Mouse (Mus musculus) heart, embryonic 13.5 days (tissue): ENCODE measurements around the gene Sod2. TPM values are rescaled to one million over a fixed set of nuclear protein-coding genes. Genes with fewer than 3 reads are reported as not detected.
"Not testable (repeated sequence)": the region's sequence is repeated elsewhere in the genome, so short reads cannot be mapped to it uniquely, and the experiment has no call there.

Source experiments
- ATAC-seq: fragments of 200-750 bp; cut with Nextera tagmentation; 2 replicates; pipeline ENCODE4 v1.8.0; 2017; ENCODE audit warnings: moderate TSS enrichment; ENCODE audit not compliant: insufficient number of reproducible peaks, low FRiP score, low TSS enrichment; ENCODE audit errors: extremely low read depth
- H3K27ac ChIP-seq: fragments of 300-500 bp; sonication (generic); replicated peaks from 2 replicates; pipeline ENCODE4 v1.5.1; 2015; ENCODE audit warnings: moderate library complexity, mild to moderate bottlenecking, inconsistent platforms
- H3K27me3 ChIP-seq: fragments of 300-500 bp; sonication (generic); replicated peaks from 2 replicates; pipeline ENCODE4 v1.6.1; 2015; ENCODE audit warnings: mild to moderate bottlenecking, inconsistent platforms
- H3K36me3 ChIP-seq: fragments of 300-500 bp; sonication (generic); 2 replicates; pipeline ENCODE4 v1.6.1; 2015; ENCODE audit warnings: mild to moderate bottlenecking, inconsistent platforms
- H3K4me1 ChIP-seq: fragments of 300-500 bp; sonication (generic); 2 replicates; pipeline ENCODE4 v1.6.1; 2015; ENCODE audit warnings: inconsistent platforms
- H3K4me2 ChIP-seq: fragments of 300-500 bp; sonication (generic); 2 replicates; pipeline ENCODE4 v1.6.1; 2015; ENCODE audit warnings: inconsistent platforms, mild to moderate bottlenecking, moderate library complexity
- H3K4me3 ChIP-seq: fragments of 300-500 bp; sonication (generic); 2 replicates; pipeline ENCODE4 v1.5.1; 2015; ENCODE audit warnings: moderate library complexity, mild to moderate bottlenecking, inconsistent platforms
- H3K9ac ChIP-seq: fragments of 300-500 bp; sonication (generic); 2 replicates; pipeline ENCODE4 v1.6.1; 2015; ENCODE audit warnings: inconsistent platforms, mild to moderate bottlenecking, moderate library complexity
- H3K9me3 ChIP-seq: fragments of 300-500 bp; sonication (generic); 2 replicates; pipeline ENCODE4 v1.6.1; 2016; ENCODE audit warnings: inconsistent platforms
- WGBS: fragments of 180-500 bp; shearing (Covaris S2); methylation state at CpG from one replicate; pipeline ENCODE4 v1.1.7; 2015; ENCODE audit warnings: mixed read lengths; 5-methylcytosine and 5-hydroxymethylcytosine counted together
- polyA plus RNA-seq: library from polyadenylated mRNA; unstranded; fragments of >200 nt; fragmentation: Nextera tagmentation; extraction: Ambion mirVana; gene quantifications from 2 replicates; pipeline ENCODE4 v1.2.1, GENCODE M21; 2015

The Sod2 gene
- polyA plus RNA-seq, result 305 and 354 TPM in 2 replicates

- ATAC-seq, H3K9me3 ChIP-seq, H3K27me3 ChIP-seq: not testable (repeated sequence)
- peak within 1 kb of the TSS; percentile 80 for H3K9ac ChIP-seq
- peak within 1 kb of the TSS; percentile 90 for H3K4me2 ChIP-seq
- peak within 1 kb of the TSS; percentile 95 for H3K4me3 ChIP-seq
- peaks cover 21% of the 10 kb centered on the region for H3K4me1 ChIP-seq
- H3K36me3 ChIP-seq, result peaks cover 13% of the 10 kb centered on the region
- peak within 1 kb of the TSS; percentile 85 for H3K27ac ChIP-seq
- 85% methylated on average over 2 of the region's 2 CpGs for WGBS
Measured at GRCm38 (mm10) chr17:13006546-13006945, at the start of gene Sod2. Sod2 (plus strand) TSS chr17:13006846.

DNA sequence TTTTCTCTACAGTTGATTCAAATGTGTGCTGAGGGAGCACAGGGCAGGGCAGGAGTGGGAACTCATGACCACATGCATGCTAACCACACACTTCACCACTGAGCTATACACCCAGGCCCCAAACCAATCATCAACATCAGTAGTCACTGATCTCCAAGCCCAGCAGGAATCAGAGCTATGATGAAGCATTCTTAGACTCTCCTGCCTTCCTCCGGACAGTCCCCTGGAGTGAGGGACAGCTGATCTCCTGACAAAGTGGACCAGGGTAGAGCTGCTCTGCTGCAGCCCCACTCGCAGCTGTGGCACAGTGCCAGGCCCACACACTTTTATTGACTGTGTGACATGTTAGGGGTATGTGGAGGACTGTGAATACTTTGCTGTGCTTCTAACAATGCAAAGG, 47.3 kb upstream of the Sod2 start:
- not testable (repeated sequence) for H3K4me1 ChIP-seq, H3K9me3 ChIP-seq, H3K27ac ChIP-seq, ATAC-seq, H3K27me3 ChIP-seq, H3K4me3 ChIP-seq, H3K9ac ChIP-seq
- Histone ChIP-seq H3K36me3 (peaks cover 14% of the 10 kb centered on the region), H3K4me2 (peak overlapping the region; percentile 35)
- 22% methylated on average over 1 of the region's 2 CpGs for WGBS

GRCm38 (mm10) chr17:12960331-12960873, 46.2 kb upstream of the Sod2 start, which contains the start of gene Acat2:
Acat2 (minus strand) TSS chr17:12960747.
- Histone ChIP-seq H3K36me3 (peaks cover 20% of the 10 kb centered on the region), H3K9me3 (no peaks in the 10 kb centered on the region), H3K4me1 (peaks cover 6% of the 10 kb centered on the region), H3K27ac (peak within 1 kb of the TSS; percentile 79), H3K27me3 (no peaks in the 10 kb centered on the region), H3K4me3 (peak within 1 kb of the TSS; percentile 70), H3K9ac (peak within 1 kb of the TSS; percentile 81), H3K4me2 (peak within 1 kb of the TSS; percentile 80)
- ATAC-seq, result peak; percentile 97
- 0% methylated on average over 42 of the region's 42 CpGs for WGBS

GRCm38 (mm10) chr17:12963476-12963875, 43.2 kb upstream of the Sod2 start:
- Histone ChIP-seq H3K4me3 (no peak overlapping the region), H3K4me1 (peaks cover 6% of the 10 kb centered on the region), H3K27me3 (no peaks in the 10 kb centered on the region), H3K4me2 (no peak overlapping the region), H3K36me3 (peaks cover 35% of the 10 kb centered on the region), H3K9ac (no peak overlapping the region), H3K27ac (no peak overlapping the region), H3K9me3 (no peaks in the 10 kb centered on the region)
- no peak for ATAC-seq
- WGBS, result 80% methylated on average over 3 of the region's 3 CpGs

DNA sequence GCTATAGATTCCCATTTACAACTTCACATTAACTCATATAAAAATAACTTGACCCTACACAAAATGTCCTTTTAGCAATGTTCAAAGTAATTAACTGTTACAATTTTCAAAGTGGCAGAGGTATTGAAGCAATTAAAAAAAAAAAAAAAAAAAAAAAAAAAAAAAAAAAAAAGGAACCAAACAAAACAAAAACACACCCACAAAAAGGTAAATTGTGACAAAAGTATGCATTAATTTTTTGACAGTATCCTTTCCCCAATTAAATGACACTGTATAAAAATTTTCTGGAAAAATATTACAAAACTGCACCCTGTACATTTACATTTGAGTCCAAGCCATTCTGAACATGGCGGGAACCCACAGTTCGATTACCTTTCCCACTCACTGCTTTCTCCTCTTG, 39.5 kb upstream of the Sod2 start:
- no peaks in the 10 kb centered on the region for H3K27me3 ChIP-seq
- no peak overlapping the region for H3K4me3 ChIP-seq
- peaks cover 62% of the 10 kb centered on the region for H3K36me3 ChIP-seq
- no peak overlapping the region for H3K27ac ChIP-seq
- ATAC-seq, result no peak
- no peak overlapping the region for H3K9ac ChIP-seq
- no peaks in the 10 kb centered on the region for H3K4me1 ChIP-seq
- no peaks in the 10 kb centered on the region for H3K9me3 ChIP-seq
- H3K4me2 ChIP-seq, result no peak overlapping the region
- 83% methylated on average over 2 of the region's 2 CpGs for WGBS

DNA sequence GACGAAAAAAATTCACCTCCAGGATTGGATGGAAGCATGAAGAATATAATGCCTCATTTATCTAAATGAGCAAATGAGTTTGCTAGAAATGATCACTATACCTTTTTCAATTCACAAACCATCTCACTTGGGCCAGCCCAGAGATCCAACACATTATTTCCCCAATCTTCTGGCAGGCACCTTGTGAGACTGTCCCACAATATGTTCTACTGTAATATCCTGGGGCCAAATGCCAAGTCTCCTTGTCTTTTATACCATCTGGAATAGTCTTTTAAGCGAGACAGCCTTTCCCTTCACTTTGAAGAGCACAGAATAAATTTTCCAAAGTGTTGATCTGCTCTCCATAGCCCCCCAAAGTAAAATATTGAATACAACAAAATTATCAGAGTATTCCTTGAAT, 32.8 kb upstream of the Sod2 start:
- 79% methylated on average over 2 of the region's 2 CpGs for WGBS
- H3K9me3 ChIP-seq, result no peaks in the 10 kb centered on the region
- H3K27ac ChIP-seq, result no peak overlapping the region
- ATAC-seq, result no peak
- H3K4me1 ChIP-seq, result no peaks in the 10 kb centered on the region
- H3K36me3 ChIP-seq, result peaks cover 73% of the 10 kb centered on the region
- H3K27me3 ChIP-seq, result no peaks in the 10 kb centered on the region
- no peak overlapping the region for H3K4me2 ChIP-seq
- no peak overlapping the region for H3K4me3 ChIP-seq
- no peak overlapping the region for H3K9ac ChIP-seq

DNA sequence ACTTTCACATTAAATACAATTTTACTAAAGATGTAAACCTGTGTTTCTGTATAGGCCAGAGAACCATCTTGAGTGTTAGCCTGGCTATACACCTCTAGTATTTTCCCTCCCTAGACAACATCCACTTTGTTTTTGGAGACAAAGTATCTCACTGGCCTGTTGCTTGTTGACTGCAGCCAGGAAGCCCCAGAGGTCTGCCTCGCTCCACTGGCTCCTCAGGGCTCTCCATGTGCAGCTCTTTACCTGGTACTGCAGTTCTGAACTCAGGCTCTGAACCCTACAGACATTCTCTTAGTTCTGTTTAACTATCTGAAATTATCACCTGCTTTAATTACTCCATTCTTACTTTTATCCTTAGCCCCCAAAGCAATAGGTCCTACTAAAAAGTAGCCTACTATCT, 28.1 kb upstream of the Sod2 start:
- 96% methylated on average over 1 of the region's 1 CpGs for WGBS
- no peaks in the 10 kb centered on the region for H3K9me3 ChIP-seq
- no peak overlapping the region for H3K4me2 ChIP-seq
- no peak overlapping the region for H3K9ac ChIP-seq
- no peaks in the 10 kb centered on the region for H3K4me1 ChIP-seq
- H3K36me3 ChIP-seq, result peaks cover 81% of the 10 kb centered on the region
- no peak for ATAC-seq
- H3K27me3 ChIP-seq, result no peaks in the 10 kb centered on the region
- no peak overlapping the region for H3K4me3 ChIP-seq
- H3K27ac ChIP-seq, result no peak overlapping the region

- no peak overlapping the region for H3K4me3 ChIP-seq
- peaks cover 74% of the 10 kb centered on the region for H3K36me3 ChIP-seq
- H3K27ac ChIP-seq, result no peak overlapping the region
- peaks cover 3% of the 10 kb centered on the region for H3K4me1 ChIP-seq
- 66% methylated on average over 2 of the region's 2 CpGs for WGBS
- no peaks in the 10 kb centered on the region for H3K9me3 ChIP-seq
- no peak overlapping the region for H3K9ac ChIP-seq
- no peaks in the 10 kb centered on the region for H3K27me3 ChIP-seq
- no peak for ATAC-seq
- no peak overlapping the region for H3K4me2 ChIP-seq
Measured at GRCm38 (mm10) chr17:12983988-12984387, 22.7 kb upstream of the Sod2 start.

- H3K36me3 ChIP-seq, result peaks cover 37% of the 10 kb centered on the region
- peaks cover 19% of the 10 kb centered on the region for H3K4me1 ChIP-seq
- H3K27ac ChIP-seq, H3K4me2 ChIP-seq, H3K27me3 ChIP-seq, H3K9me3 ChIP-seq, H3K9ac ChIP-seq, ATAC-seq, H3K4me3 ChIP-seq: not testable (repeated sequence)
- 90% methylated on average over 8 of the region's 8 CpGs for WGBS
Measured at GRCm38 (mm10) chr17:12988096-12988495, 18.6 kb upstream of the Sod2 start.

- Histone ChIP-seq H3K4me3 (peak overlapping the region; percentile 99), H3K9ac (peak overlapping the region; percentile 100), H3K27me3 (no peaks in the 10 kb centered on the region), H3K4me1 (peaks cover 23% of the 10 kb centered on the region), H3K4me2 (peak overlapping the region; percentile 95), H3K9me3 (no peaks in the 10 kb centered on the region), H3K27ac (peak overlapping the region; percentile 100), H3K36me3 (peaks cover 14% of the 10 kb centered on the region)
- WGBS, result 42% methylated on average over 8 of the region's 8 CpGs
- no peak for ATAC-seq
Measured at GRCm38 (mm10) chr17:12990567-12991145, 16.0 kb upstream of the Sod2 start.

DNA sequence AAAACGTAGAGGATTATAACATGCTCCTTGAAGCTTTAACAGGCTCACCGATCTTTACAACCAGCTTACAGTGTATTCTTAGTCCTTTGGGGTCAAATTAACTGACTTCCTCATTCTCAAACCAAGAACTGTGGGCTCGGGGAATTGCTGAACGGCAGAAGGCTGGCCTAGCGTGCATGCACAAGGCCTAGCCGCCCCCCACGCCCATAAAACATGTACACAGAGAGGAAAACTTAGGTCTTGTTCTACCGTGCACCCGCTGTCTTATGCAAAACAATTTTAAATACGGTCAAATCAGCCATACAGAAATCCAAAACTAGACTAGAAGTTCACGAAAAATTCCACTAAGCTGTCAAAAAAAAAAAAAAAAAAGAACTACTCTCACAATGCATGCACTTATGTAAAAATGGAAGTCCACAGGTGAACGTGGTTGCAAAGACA, 15.4 kb upstream of the Sod2 start:
- Histone ChIP-seq H3K4me3 (peak overlapping the region; percentile 99), H3K27ac (peak overlapping the region; percentile 100), H3K4me2 (peak overlapping the region; percentile 95), H3K9ac (peak overlapping the region; percentile 100), H3K27me3 (no peaks in the 10 kb centered on the region), H3K9me3 (no peaks in the 10 kb centered on the region), H3K4me1 (peaks cover 23% of the 10 kb centered on the region), H3K36me3 (peaks cover 8% of the 10 kb centered on the region)
- ATAC-seq, result no peak
- 3% methylated on average over 12 of the region's 12 CpGs for WGBS
